Mouse (Mus musculus): ENCODE measurements around the gene Trp53tg5.
A peak's percentile ranks its signal among the peaks of the same experiment; 100 is the strongest.

Gene Trp53tg5

DNA sequence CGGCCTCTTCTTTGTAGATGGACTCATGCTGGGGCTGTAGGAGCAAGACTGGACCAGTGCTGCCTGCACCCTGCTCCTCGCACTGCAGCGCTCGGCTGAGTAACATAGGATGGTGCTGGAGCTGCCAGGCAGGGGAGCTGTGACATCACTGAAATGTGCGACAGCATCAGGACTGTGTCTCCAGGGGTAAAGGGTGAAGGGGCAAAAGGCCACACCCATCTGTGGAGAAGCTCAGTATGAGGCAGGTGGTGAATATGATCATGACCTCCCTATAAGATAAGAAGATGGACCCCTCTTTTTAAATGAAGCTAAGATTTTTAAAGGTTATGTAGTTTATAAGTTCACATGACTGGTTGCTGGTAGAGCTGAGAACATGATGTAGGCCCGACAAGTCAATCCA lies at the start of gene Trp53tg5:
Gene Trp53tg5 (minus strand): TSS at position 101 of the 400 bp plus-strand sequence.
- no peak for DNase-seq

DNA sequence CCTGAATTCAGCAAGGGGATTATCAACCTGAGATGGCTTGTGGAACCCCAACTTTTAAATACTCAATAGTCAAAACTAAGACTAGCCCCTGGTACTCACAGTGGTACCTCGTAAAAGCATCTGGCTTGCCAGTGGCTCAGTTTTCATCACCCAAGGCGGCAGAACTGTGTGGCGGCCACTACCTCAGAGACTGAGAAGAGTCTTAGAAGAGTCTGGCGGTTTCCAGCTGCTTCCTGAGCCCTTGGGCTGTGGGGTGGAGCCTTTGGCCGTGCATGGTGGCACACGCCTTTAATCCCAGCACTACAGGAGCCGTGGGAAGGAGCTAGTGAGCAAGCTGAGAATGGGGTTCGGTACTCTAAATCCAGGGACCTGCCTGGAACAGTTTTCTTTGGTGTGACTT lies 48.8 kb upstream of the Trp53tg5 start:
- DNase-seq, result no peak

DNA sequence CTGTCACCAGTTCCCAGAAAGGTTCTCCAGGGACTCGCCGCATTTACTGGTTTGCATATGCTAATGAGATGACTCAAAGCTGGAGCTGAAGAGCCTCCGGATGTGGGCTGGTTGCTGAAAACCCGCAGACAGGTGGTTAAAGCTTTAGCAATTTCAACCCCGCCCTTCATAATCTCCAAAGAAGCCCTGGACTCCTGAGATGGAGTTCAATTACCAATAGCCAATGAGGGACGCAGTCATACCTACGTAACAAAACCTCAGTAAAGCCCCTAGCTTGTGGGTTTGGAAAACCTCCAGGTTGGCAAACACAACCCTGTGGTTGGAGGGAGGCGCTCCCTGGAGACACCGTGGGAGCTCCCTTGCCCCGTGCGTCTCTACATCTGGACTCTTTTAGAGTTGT lies 48.3 kb upstream of the Trp53tg5 start:
- peak; percentile 51 to 53 for DNase-seq

DNA sequence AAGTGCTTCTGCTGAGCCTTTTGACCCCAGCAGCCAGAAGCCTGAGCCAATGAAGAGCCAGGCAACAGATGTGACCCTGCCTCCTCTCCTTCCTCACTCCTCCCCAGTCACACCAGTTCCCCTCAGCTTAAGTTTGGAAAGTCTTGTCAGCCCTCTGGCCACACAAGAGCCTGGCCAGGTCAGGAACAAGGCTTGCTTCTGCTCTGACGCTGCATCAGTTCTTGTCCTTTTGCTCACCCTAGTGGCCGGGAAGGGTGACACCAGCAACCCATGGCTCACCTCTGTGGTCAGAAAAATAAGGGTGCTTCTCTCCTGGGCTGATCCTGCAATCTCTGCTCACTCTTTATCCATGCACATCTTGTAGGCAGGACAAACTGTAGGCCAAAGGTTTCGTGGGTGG lies 47.3 kb upstream of the Trp53tg5 start:
- peak; percentile 46 to 60 for DNase-seq

DNA sequence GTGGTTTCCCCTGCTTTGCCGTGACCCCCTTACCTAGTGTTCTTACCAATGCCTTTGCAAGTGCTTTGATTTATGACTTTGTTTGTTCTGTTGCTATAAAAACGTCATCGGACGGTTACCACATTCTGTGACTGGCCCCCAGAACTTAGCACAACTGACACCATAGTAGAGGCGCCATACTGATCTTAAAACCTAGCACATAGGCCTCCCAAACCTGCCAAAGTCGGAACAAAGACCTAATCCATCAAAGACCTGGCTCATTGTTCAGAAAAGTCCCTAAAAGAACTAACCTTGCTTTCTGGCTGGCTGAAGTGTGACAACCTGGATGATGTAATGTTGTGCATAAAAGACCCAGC lies 45.6 kb upstream of the Trp53tg5 start:
- DNase-seq, result no peak

DNA sequence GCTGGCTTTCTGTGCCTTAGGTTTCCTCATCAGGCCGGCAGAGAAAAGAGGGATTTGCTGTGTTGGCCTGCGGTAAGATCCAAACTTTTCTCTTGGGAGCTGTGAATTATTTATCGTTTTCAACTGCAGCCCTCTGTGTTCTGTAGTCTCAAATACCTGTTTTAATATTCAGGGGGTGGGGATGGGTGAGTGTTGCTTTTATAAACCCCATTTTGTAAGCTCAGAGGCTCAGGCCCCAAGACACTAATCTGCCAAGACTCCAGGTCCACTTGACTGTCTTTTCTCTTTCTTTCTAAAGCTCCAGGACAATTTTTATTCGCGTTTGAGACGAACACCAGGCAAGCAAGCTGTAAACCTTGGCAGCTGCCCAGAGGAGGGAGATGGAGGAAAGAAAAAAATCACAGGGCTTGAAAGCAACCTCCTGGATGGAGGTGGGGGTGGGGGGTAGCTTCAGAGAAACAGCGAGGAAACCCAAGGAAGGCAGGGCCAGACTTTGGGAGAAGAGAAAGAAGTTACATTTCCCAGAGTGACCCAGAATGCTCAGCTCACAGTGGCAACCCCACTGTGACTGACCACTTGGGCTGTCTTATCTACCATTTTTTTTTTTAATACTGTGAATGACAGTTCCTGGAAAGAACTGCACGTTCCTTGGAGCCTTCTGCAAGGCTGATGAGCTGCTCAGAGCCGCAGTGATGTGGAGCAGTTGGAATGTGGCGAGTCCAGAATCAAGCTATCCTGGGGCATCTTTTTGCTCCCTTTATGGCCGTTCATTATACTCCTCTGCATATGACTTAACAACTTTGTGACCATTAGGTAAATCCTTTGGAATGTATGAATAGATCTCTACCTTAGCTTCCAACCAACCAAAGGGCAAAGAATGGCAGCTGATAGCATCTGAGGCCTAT lies 45.0 kb upstream of the Trp53tg5 start:
- DNase-seq, result no peak

DNA sequence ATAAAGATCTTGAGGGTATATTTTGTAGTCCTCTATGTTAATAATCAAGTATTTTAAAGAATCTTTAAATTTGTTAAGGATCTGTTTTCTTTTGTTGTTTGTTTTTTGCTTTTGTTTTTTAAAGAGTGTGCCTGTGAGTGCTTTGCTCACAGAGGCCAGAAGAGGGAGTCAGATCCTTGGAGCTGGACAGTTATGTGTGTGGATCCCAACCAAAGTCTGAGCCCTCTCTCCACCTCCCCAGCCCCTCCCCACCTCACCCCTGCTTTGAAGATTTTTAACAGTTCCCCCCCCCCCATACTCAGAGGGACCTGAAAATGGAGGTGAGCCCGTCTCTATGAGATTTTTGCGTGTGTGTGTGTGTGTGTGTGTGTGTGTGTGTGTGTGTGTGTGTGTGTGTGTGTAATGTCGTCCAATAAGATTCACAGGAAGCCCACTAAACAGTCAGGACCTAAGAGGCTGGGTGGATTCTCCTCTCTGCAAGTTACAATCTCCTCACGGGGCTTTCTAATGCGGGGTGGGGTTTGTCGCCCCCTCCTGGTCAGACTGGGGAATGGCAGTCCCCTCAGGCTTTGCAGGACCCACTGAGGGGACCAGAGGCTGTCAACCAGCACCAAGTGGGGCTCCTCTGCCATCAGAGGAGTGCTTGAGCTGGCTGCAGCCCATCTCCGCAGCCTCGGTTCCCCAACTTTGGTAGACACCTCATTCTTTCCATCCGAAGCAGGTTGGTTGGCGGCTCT lies 44.1 kb upstream of the Trp53tg5 start:
- DNase-seq, result peak; percentile 46 to 58

DNA sequence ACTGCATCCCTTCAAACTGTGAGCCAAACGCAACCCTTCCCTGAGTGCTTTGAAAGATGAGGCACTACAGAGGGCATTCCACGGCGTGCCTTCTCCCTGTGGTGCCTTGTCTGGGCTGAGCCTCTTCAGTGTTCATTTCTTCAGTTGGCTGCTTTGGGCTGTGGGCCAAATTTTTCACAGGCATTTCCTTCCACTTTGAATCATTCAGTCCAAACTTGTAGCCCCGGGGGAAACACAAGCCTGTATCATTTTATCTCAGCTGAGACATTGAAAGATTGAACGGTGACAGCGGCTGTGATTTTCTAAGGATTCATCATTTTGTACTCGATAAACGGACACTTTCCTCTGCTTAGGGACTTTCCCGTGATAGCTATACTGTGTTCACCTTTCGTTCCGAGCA lies 43.1 kb upstream of the Trp53tg5 start:
- DNase-seq, result no peak

DNA sequence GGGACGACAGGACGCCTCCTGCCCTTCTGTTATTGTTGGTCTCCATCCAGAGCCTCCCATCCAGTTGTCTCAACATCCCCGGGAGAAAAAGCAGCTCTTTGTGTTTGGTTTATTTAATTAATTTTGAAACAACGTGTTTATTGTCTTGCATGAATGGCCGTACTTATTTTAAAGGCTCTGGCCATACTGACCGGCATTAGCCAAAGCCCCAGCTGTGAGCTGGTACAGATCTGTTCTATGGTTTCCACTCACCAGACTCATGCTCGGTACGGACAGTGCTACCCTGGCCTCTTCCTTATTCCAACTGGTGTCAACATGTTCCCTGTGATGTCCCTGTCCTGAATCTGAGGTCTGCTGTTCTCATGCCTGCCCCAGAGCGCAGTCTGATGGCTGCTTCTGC lies 42.4 kb upstream of the Trp53tg5 start:
- no peak for DNase-seq

DNA sequence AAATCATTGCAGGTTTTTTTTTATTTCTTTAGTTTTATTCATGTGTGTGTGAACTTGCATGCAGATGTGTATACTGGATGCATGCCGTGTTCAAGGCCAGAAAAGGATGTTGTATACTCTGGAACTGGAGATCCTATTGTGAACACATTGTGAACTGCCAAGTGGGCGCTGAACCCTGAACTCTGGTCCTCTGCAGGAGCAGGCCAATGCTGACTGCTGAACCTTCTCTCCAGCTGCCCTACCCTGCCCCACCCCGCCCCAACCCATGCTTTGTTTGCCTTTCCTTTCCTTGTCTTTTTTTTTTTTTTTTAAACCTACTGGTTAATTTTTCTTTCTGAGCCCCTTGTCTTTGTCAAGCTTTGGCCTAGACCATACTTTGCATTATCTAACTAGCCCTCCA lies 41.4 kb upstream of the Trp53tg5 start:
- no peak for DNase-seq

DNA sequence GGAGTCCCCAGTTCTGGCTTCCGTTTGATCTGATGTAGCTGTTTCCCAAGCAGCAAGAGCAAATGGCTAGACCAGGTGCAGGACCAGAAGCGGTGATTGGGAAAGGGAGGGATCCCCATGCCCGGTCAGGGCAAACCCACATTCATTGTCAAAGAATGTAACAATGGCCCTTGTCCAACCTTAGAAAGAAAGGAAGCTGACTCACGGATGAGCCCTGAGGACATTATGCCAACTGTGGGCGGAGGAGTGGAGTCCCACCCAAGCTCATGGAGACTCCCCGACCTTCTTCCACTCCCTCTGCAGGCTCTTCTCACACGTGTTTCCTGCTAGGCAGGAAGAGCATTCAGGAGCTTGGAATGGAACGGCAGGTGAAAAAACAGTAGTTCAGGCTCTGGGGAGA lies 39.9 kb upstream of the Trp53tg5 start:
- DNase-seq, result no peak

DNA sequence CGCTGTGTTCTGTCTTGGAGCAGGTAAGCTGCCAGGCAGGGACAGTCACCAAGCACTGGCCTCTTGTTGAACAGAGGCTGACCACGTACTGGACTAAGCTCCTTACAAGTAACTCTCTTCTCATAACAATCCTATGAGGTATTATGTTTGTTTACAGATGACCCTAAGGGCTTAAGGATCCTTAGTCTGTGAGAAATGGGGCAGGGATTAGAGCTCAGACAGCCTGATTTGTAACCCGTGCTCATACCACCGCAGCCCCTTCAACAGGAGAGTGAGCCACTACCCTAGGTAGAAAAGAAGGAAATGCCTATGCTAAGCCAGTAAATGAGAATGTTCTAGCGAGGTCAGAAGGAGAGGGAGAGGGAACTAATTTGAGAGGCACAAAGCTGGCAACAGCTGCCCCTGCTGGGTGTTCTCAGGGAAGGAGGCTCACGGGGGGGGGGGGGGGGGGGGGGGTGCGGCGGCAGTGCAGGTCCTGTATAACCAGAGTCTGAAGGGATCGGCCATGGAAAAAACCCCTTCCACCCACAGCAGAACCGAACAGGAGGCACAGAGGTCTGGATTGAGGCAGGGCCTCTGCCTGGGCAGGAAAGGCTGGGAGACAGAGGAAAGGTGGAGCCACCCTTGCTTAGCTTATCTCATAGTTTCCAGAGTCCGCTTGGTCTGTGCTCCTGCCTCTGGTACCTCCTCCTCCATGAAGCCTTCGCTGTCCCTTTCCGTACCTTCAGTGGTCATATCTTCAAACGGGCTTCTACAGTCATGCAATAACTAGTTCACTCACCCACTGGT lies 38.8 kb upstream of the Trp53tg5 start:
- no peak for DNase-seq

DNA sequence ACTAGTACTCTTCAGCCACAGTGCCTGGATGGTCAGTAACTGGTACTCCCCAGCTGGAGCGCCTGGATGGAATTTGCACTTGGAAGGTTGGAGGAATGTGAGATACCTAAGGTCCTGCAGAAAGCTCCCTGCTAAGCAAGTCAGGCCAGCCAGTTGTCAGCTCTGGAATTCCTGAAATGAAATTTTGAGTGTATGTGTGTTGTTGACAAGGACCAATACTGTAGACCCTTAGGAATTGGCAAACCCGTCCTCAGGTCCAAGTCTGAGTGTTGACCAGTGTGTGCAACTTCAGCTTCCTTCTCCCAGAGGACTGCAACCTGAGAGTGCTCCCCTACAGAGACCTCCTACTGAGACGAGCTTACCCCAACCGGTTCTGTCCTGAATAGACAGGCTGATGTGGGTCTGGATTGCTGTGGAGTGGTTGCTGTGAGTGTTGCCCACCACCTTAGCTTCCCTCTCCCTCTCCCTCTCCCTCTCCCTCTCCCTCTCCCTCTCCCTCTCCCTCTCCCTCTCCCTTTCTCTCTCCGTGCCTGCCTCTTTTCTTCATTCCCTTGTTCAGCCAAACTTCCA lies 37.2 kb upstream of the Trp53tg5 start:
- DNase-seq, result no peak

DNA sequence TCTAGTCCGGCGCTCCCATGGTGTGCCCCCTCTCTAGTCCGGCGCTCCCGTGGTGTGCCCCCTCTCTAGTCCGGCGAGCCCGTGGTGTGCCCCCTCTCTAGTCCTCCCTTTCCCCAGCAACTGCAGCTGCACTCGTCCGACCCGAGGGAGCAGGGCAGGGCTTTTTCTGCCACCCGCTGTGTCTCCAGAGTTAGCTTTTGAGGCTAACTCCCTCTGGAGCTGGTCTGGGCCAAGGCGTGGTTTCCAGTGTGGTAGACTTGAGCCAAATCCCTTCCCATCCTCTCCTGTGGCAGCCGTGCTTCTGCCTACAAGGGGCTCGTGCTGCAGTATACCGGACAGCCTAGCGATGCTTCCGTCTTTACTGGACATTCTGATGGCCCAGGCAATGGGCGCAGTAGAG lies 34.3 kb upstream of the Trp53tg5 start:
- DNase-seq, result no peak

DNA sequence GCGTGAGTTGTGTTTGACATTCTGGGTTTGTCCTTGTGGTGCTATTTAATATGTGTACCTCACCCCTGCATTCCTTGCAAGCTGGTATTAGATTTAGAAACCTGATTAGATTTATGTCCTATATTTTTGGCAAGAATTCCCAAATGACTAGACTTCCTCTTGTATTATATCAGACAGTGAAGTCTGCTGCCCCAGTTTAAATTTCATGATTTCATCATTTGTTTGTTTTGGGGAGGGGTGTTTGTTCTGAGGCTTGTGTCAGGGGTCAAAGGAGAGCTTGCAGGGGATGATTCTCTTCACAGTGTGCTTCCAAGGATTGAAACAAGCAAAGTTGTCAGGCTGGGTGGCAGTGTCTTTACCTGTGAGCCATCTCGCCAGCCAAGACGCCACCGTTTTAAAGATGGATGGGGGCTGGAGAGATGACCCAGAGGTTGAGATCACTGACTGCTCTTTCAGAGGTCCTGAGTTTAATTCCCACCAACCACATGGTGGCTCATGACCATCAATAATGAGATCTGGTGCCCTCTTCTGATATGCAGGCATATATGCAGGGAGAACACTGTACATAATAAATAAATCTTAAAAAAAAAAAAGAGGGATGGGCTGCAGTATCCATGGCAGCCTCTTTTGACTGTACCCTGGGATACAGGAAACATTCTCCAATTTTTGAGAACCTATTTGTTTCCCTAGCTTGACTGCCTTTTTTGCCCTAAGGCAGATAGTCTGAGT lies 32.3 kb upstream of the Trp53tg5 start:
- DNase-seq, result no peak

DNA sequence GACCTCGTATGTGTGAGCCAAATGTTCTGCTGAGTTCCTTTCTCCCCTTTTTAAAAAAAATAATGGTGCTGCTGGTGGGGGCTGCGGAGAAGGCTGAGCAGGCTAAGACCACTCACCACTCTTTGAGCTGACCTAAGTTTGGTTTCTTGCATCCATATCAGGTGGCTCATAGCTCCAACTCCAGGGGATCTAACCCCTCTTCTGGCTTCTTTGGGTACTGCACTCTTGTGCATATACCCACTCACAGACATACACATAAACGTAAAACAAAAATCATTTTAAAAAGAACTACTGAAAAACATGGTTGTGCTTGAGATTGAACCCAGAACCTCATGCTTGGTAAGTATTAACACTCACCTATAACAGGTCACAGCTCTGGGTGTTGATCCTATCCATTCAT lies 31.4 kb upstream of the Trp53tg5 start:
- no peak for DNase-seq

DNA sequence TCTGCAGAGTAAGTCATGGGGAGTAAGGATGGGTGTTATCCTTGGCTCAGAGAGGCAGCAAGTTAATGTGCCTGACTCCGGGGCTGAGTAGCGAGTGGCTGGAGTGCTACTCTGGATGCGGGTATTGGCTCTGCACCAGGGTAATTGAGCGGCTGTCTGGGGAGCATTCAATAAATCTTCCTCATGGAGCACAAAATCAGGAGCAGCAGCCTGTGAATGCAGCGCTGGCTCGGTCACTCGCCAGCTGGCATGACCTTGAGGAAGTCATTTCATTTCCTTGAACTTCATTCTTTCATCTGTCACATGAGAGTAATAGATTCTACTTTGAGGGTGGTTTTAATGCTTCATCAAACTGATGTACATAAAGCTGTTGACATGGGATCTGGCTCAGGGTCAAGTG lies 27.0 kb upstream of the Trp53tg5 start:
- no peak for DNase-seq

DNA sequence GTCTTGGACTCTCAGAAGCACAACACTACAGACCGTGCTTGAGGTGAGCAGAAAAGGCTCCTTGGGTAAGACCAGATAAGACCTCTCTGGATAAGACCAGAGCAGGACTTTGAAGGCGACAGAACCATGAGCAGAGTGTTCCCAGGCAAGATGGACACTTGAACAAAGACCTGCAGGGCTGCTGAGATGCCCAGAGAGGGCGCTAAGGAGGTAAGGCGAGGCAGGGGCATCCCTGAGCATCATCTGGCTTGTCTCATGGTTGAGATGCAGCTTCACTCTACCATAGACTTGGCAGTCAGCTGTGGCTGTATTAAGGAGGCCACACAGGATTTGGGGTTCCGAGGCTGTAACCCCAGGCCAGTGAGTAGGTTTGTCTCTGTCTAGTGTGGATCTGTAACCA lies 25.8 kb upstream of the Trp53tg5 start:
- DNase-seq, result no peak

DNA sequence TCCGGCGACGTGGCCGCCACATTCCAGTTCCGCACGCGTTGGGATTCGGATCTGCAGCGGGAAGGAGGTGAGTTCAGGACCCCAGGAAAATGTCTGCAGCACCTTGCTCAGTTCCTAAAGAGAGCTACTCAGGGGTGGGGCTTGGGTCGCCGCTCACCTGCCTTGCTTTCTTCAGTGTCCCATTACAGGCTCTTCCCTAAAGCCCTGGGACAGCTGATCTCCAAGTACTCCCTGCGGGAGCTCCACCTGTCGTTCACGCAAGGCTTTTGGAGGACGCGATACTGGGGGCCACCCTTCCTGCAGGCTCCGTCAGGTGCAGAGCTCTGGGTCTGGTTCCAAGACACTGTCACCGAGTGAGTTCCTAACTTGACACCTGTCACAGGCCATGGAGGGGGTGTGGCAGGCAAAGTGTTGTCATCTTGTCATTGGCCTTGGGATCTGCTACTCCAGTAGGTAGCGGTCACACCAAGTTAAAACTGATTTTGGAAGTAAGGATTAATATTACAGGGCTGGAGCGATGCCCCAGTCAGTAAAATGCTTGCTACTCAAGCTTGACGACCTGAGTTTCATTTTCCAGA lies 24.3 kb upstream of the Trp53tg5 start:
- no peak for DNase-seq

DNA sequence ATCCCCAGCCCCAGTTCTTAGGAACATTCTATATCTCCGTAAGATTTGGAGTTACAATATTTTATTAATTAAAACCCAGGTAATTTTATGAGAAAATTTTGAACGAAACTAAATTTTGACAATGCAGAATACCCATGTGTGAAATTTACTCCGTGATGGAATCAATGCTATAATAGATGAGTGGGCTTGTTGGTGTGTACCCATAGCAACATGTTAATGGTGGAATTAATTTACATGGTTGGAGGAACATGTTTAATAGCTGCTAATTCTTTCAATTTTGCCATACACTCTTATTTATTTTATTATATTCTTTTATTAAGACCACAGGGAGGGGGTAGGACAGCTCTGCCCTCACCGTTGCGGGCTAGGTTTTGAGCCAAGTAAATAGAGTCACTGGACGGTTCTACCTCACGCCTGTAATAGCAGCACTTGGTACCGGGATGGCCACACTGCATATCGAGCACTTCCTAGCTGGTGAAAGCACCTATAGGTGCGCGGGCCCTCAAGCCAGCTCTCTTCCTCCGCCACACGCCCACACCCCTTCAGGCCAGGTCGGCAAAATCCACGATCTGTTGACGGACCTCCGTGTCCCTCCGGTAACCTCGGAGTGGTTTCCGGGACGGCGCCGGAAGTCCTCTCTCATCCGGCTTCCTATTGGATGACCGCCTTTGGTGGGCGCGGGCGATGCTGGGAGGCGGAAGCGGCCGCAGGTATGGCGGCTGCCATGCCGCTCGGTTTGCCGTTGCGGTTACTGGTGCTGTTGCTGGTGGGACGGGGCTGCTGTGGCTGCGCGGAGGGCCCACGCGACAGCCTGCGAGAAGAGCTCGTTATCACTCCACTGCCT lies 23.5 kb upstream of the Trp53tg5 start, which contains the start of gene Pigt:
Gene Pigt (plus strand): TSS at position 674 of the 844 bp plus-strand sequence.
- DNase-seq, result peak; percentile 75 to 83

DNA sequence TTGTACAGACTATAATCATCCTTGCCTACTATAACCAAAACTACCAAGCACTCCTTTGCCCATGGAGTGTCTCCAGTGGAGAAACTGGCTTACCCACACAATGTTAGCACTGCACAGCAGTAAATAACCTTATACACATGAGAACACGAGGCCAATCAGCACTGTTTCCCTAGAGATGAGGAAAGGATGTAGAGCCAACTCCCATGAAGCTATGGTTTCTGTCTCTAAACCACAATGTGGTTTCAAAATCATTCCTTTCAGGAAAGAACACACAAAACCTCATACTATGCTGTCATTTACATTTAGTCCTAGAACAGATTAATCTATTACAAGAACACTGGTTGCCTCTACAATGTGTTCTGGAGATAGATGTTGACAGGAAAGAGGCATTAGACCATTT lies 22.8 kb upstream of the Trp53tg5 start:
- DNase-seq, result no peak

Measured in spleen, adult 18-20 months (tissue).